Comparison of ENCODE assay signal across 8 mouse cellular contexts in the genomic region with DNA sequence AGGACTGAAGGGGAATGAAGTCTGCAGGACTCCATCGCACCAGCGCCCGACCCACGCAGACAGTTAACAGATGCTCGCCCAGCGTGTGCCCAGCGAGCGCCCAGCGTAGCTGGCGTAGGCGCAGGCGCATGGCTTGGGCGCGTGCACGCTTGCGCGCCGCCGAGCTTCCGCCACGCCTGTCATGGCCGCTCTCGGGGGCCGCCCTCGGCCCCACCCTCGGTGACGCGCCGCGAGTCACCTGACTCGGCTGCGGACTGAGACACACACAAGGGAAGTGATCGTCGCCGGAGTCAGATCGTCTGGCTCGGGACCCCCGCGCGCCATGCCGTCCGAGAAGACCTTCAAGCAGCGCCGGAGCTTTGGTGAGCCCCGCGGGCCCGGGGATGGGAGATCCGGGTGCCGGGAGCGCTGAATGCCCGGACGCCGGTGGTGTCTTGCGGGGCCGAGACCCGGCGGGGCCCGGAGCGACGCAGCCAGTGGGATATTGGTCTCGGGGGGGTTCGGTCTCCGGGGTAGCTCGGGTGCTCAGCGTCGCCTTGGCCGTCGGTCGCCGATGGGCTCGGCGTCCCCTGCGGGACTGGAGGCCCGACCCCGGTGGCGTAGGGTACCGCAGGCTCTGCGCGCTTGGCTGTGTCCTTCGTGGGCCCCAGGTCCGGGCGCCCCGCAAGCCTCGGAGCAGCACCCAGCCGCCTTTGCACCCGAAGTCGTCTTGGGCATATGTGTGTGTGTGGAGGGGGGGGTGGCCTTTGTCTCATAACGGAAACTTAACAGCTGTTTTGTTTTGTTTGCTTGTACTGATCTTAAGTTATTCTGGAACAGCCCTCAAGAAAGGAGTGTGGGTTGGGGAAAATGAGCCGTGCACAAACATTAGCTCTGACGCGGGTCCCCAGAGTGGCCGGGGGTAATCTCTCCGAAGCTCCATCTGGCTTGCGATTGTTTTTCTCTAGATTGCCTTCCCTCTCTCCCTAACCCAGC. TPM values are rescaled to one million over a fixed set of nuclear protein-coding genes. Genes with fewer than 3 reads are reported as not detected.
A peak's percentile ranks its signal among the peaks of the same experiment; 100 is the strongest.
DNase-seq lines count a peak whose midpoint lies in the region; ATAC-seq and TF ChIP-seq lines count a peak whose summit lies in the region.

A gene (plus strand): TSS at position 159 of the 975 bp plus-strand sequence.

- H3K4me1 ChIP-seq in cortical plate, adult 2 months (ENCODE audit: control insufficient read depth, insufficient read depth, low read length): peaks cover 12% of the 10 kb centered on the region

- peak; percentile 97 for DNase-seq in gastrocnemius, postnatal 10 days
- DNase-seq in induced T-regulatory cell, adult 2 months (ENCODE audit: low read depth): peak; percentile 95
- peak; percentile 90 to 95 for DNase-seq in left cerebral cortex, adult 9 months (ENCODE audit: low spot score in 2 of 2)
- peak; percentile 96 for DNase-seq in right cerebral cortex, postnatal 14 days
- DNase-seq in urinary bladder, postnatal 36 days (ENCODE audit: low spot score in 2 of 2): peak; percentile 95

- TF ChIP-seq CTCF in cortical plate, adult 2 months (IDR thresholded peaks at IDR 0.05; ENCODE audit: extremely low read depth, insufficient read depth, low read length): no peak

- ATAC-seq in activated CD4-positive, CD25-positive, alpha-beta regulatory T cell, adult 4 months: peak; percentile 67
- ATAC-seq in megakaryocyte progenitor cell, adult 5-6 weeks (replicated peaks; ENCODE audit: poor library complexity): peak; percentile 67

- peak; percentile 60 for TF ChIP-seq POLR2A in cortical plate, adult 2 months (IDR thresholded peaks at IDR 0.05; ENCODE audit: extremely low read depth, insufficient read depth, low read length)

- peak within 1 kb of the TSS; percentile 32 for H3K27ac ChIP-seq in cortical plate, adult 2 months (ENCODE audit: insufficient read depth, low read length)

- H3K4me3 ChIP-seq in cortical plate, adult 2 months (ENCODE audit: insufficient read depth, low read length): peak within 1 kb of the TSS; percentile 33

RNA-seq across cellular contexts. Expression of the gene that starts here (rescaled TPM):
- 100 to 1,000 TPM; 456 to 496 TPM for polyA plus RNA-seq in activated CD4-positive, CD25-positive, alpha-beta regulatory T cell, adult 4 months (2017; shearing (Covaris generic))
- 123 and 130 TPM in 2 replicates for polyA plus RNA-seq in cortical plate, adult 2 months (2012; rRNA removed)
- 100 to 1,000 TPM; 101 to 106 TPM for total RNA-seq in gastrocnemius, postnatal 10 days (2021)
- total RNA-seq in megakaryocyte progenitor cell, adult 5-6 weeks (2015): 73.8 and 74.5 TPM in 2 replicates
- 65.9 and 78.6 TPM in 2 replicates for total RNA-seq in megakaryocyte progenitor cell, adult 5-6 weeks (2017)

Comparison
In these comparisons a context has a peak if more than half of its experiments do, and no peak if none do; other contexts are left out.
1. Peak in every context shown above with its lines: DNase-seq, ATAC-seq, H3K4me3 ChIP-seq and H3K27ac ChIP-seq.